Mouse (Mus musculus) embryonic facial prominence, embryonic 10.5 days (tissue): Measurements from ENCODE around the gene Habp4. TPM values are rescaled to one million over a fixed set of nuclear protein-coding genes. Genes with fewer than 3 reads are reported as not detected.

Experiments used
- DNase-seq: peaks from one replicate; pipeline ENCODE4 v3.0.0-alpha.2; 2017; ENCODE audit warnings: low spot score
- H3K27ac ChIP-seq: fragments of 300-500 bp; sonication (generic); replicated peaks from 2 replicates; pipeline ENCODE4 v1.5.1; 2016; ENCODE audit warnings: mild to moderate bottlenecking
- H3K27me3 ChIP-seq: fragments of 300-500 bp; sonication (generic); replicated peaks from 2 replicates; pipeline ENCODE4 v1.6.1; 2016; ENCODE audit warnings: low read depth, mild to moderate bottlenecking; ENCODE audit not compliant: poor library complexity, severe bottlenecking
- H3K36me3 ChIP-seq: fragments of 300-500 bp; sonication (generic); replicated peaks from 2 replicates; pipeline ENCODE4 v1.6.1; 2016; ENCODE audit warnings: mild to moderate bottlenecking, moderate library complexity
- H3K4me1 ChIP-seq: fragments of 300-500 bp; sonication (generic); 2 replicates; pipeline ENCODE4 v1.6.1; 2016
- H3K4me3 ChIP-seq: fragments of 300-500 bp; sonication (generic); 2 replicates; pipeline ENCODE4 v1.5.1; 2016; ENCODE audit warnings: mild to moderate bottlenecking, moderate library complexity
- H3K9me3 ChIP-seq: fragments of 300-500 bp; sonication (generic); 2 replicates; pipeline ENCODE4 v1.6.1; 2016; ENCODE audit warnings: mild to moderate bottlenecking
- WGBS: fragments of 180-500 bp; shearing (Covaris S2); methylation state at CpG from one replicate; pipeline ENCODE4 v1.1.7; 2016; 5-methylcytosine and 5-hydroxymethylcytosine counted together
- polyA plus RNA-seq: library from polyadenylated mRNA; unstranded; fragments of >200 nt; fragmentation: Nextera tagmentation; extraction: Ambion mirVana; gene quantifications from 2 replicates; pipeline ENCODE4 v1.2.1, GENCODE M21; 2016

The Habp4 gene
- polyA plus RNA-seq, 1 experiment from 2014 or later: 17.4 TPM

GRCm38 (mm10) chr13:64180300-64180699 is 18.7 kb downstream of the Habp4 start:
- H3K4me3 ChIP-seq: no peak overlapping the region
- DNase-seq: no peak
- peaks cover 8% of the 10 kb centered on the region for H3K4me1 ChIP-seq
- WGBS: 86% methylated on average over 4 of the region's 4 CpGs
- H3K27ac ChIP-seq: no peak overlapping the region
- H3K27me3 ChIP-seq: no peaks in the 10 kb centered on the region
- H3K36me3 ChIP-seq: peaks cover 50% of the 10 kb centered on the region
- no peaks in the 10 kb centered on the region for H3K9me3 ChIP-seq

GRCm38 (mm10) chr13:64180888-64181287 is 19.3 kb downstream of the Habp4 start:
- H3K36me3 ChIP-seq: peaks cover 56% of the 10 kb centered on the region
- DNase-seq: peak; percentile 44
- 90% methylated on average over 3 of the region's 3 CpGs for WGBS

DNA sequence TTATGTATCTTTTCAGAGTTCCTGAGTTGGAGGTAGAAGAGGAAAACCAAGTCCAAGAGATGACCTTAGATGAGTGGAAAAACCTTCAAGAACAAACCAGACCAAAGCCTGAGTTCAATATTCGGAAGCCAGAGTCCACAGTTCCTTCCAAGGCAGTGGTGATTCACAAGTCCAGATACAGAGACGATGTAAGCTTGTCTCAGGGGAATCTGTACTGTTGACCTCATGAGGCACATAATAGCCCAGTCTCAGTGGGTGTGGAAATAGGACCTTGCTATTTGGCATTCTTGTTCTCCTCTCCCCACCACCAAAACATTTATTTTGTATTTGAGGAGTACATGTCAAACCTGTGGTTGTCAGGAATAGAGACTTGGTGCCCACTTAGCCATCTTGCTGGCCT is 20.5 kb downstream of the Habp4 start:
- H3K27ac ChIP-seq: no peak overlapping the region
- peaks cover 62% of the 10 kb centered on the region for H3K36me3 ChIP-seq
- 86% methylated on average over 2 of the region's 2 CpGs for WGBS
- H3K4me1 ChIP-seq: peaks cover 8% of the 10 kb centered on the region
- no peaks in the 10 kb centered on the region for H3K9me3 ChIP-seq
- no peak for DNase-seq
- H3K4me3 ChIP-seq: no peak overlapping the region
- no peaks in the 10 kb centered on the region for H3K27me3 ChIP-seq

More at GRCm38 (mm10) chr13:64180888-64181287, 19.3 kb downstream of the Habp4 start:
- H3K4me1 ChIP-seq: peaks cover 8% of the 10 kb centered on the region
- H3K9me3 ChIP-seq: no peaks in the 10 kb centered on the region
- no peak overlapping the region for H3K27ac ChIP-seq
- no peak overlapping the region for H3K4me3 ChIP-seq
- H3K27me3 ChIP-seq: no peaks in the 10 kb centered on the region

DNA sequence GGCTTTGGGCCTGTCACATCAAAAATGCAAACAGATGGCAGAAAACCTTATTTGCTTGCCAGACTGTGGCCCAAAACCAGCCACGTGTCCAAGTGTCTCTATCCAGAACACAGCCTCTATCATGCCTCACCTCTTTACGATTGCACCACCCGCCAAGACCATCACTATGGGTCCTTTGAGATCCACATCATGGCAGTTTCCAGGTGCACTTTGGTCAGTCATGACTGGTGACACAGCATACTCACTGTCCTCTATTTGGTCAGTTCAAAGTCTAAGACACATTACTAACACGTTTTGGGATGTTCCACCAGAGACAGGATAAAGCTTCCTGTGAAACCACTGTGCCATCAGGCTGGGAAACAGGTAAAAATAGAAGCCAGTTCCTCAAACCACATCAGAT is 22.0 kb downstream of the Habp4 start:
- Histone ChIP-seq H3K27ac (no peak overlapping the region), H3K27me3 (no peaks in the 10 kb centered on the region), H3K4me1 (peaks cover 4% of the 10 kb centered on the region), H3K4me3 (no peak overlapping the region), H3K36me3 (peaks cover 54% of the 10 kb centered on the region), H3K9me3 (no peaks in the 10 kb centered on the region)
- 82% methylated on average over 4 of the region's 4 CpGs for WGBS
- no peak for DNase-seq

DNA sequence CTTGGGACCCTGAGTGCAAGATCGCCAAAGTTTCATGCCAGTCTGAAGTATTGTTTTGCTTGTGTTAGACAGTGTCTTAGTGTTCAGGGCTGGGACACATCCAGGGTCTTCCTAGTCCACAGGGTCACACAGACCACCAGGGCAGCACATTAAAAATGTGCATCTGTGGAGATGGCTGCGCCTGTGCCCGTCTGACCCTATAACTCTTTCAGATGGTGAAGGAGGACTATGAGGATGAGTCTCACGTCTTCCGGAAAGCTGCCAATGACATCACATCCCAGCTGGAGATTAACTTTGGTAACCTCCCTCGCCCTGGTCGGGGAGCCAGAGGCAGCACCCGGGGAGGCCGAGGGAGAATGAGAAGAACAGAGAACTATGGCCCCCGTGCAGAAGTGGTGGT is 22.7 kb downstream of the Habp4 start:
- no peak overlapping the region for H3K4me3 ChIP-seq
- WGBS: 87% methylated on average over 10 of the region's 10 CpGs
- no peaks in the 10 kb centered on the region for H3K4me1 ChIP-seq
- DNase-seq: no peak
- H3K27me3 ChIP-seq: no peaks in the 10 kb centered on the region
- no peaks in the 10 kb centered on the region for H3K9me3 ChIP-seq
- H3K36me3 ChIP-seq: peaks cover 59% of the 10 kb centered on the region
- no peak overlapping the region for H3K27ac ChIP-seq

DNA sequence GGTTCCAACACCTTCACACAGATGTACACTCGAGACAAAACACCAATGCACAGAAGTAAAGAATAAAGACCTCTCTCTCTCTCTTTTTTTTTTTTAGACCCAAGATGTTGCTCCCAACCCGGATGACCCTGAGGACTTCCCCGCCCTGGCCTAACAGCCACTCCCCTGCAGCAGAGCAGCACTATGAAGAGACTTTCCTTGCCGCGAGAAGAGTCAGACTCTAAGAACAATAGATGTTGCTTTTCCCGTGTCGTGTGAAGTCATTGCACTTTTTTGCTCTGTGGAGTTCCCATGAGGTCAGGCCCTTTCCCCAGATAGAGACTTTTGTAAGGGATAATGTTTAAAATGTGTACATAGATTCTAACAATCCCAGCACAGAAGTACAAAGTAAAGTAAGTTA is 23.6 kb downstream of the Habp4 start:
- H3K4me3 ChIP-seq: no peak overlapping the region
- peaks cover 60% of the 10 kb centered on the region for H3K36me3 ChIP-seq
- WGBS: 82% methylated on average over 7 of the region's 7 CpGs
- H3K27ac ChIP-seq: no peak overlapping the region
- H3K27me3 ChIP-seq: no peaks in the 10 kb centered on the region
- H3K9me3 ChIP-seq: no peaks in the 10 kb centered on the region
- 0 out of 2 replicates have a peak, but pooled peaks cover 4% of the 10 kb centered on the region for H3K4me1 ChIP-seq
- no peak for DNase-seq

DNA sequence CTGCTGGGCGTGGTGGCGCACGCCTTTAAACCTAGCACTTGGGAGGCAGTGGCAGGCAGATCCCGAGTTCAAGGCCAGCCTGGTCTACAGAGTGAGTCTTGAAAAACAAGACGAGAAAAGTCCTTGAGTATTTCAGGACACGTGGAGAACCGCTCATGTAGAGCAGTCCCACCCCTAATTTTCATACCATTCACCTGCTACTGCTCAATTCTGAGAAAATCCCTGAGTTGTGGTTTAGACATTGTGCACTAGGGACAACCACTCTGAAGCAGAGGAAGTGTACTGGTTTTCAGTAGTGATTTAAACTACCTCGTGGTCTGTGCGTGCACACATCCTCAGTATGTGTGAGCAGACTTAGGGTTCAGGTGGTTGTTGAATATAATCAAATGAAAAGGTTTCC is 24.0 kb downstream of the Habp4 start:
- Histone ChIP-seq H3K9me3 (no peaks in the 10 kb centered on the region), H3K27ac (no peak overlapping the region), H3K4me1 (0 out of 2 replicates have a peak, but pooled peaks cover 4% of the 10 kb centered on the region), H3K36me3 (peaks cover 56% of the 10 kb centered on the region), H3K4me3 (no peak overlapping the region), H3K27me3 (no peaks in the 10 kb centered on the region)
- 93% methylated on average over 9 of the region's 9 CpGs for WGBS
- no peak for DNase-seq

GRCm38 (mm10) chr13:64186516-64186915 is 24.9 kb downstream of the Habp4 start:
- Histone ChIP-seq H3K27me3 (no peaks in the 10 kb centered on the region), H3K4me1 (0 out of 2 replicates have a peak, but pooled peaks cover 4% of the 10 kb centered on the region), H3K36me3 (peaks cover 55% of the 10 kb centered on the region), H3K4me3 (no peak overlapping the region), H3K27ac (no peak overlapping the region), H3K9me3 (no peaks in the 10 kb centered on the region)
- no peak for DNase-seq
- WGBS: 95% methylated on average over 4 of the region's 4 CpGs

GRCm38 (mm10) chr13:64187065-64187464 is 25.4 kb downstream of the Habp4 start:
- H3K4me1 ChIP-seq: 0 out of 2 replicates have a peak, but pooled peaks cover 4% of the 10 kb centered on the region
- no peaks in the 10 kb centered on the region for H3K9me3 ChIP-seq
- H3K27ac ChIP-seq: no peak overlapping the region
- DNase-seq: no peak
- H3K4me3 ChIP-seq: no peak overlapping the region
- H3K27me3 ChIP-seq: no peaks in the 10 kb centered on the region
- peaks cover 59% of the 10 kb centered on the region for H3K36me3 ChIP-seq

GRCm38 (mm10) chr13:64197899-64198298 is 36.3 kb downstream of the Habp4 start:
- peaks cover 50% of the 10 kb centered on the region for H3K36me3 ChIP-seq
- 94% methylated on average over 6 of the region's 6 CpGs for WGBS
- no peaks in the 10 kb centered on the region for H3K4me1 ChIP-seq
- no peak overlapping the region for H3K4me3 ChIP-seq
- H3K9me3 ChIP-seq: no peaks in the 10 kb centered on the region
- DNase-seq: no peak
- no peaks in the 10 kb centered on the region for H3K27me3 ChIP-seq
- no peak overlapping the region for H3K27ac ChIP-seq

DNA sequence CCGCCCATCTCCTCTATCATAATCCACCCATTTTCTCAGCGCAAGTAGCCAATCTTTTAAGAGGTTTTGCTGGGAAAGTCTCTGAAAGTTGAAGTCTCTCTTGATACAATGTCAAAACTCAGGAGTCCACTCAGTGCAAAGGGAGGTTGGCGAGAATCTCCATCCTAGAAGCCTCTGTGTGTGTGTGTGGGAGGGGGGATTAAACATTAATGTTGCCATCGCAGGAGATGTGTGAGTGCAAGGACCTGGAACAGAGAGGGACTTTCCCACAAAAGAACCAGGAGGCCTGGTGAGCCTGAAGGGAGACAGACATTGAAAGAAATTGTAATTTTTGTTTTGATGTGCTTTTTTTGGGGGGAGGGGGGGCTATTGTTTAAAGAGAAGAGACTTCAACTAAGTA is 36.7 kb downstream of the Habp4 start:
- no peak overlapping the region for H3K27ac ChIP-seq
- no peak overlapping the region for H3K4me3 ChIP-seq
- no peaks in the 10 kb centered on the region for H3K9me3 ChIP-seq
- no peaks in the 10 kb centered on the region for H3K4me1 ChIP-seq
- no peaks in the 10 kb centered on the region for H3K27me3 ChIP-seq
- WGBS: 90% methylated on average over 4 of the region's 4 CpGs
- peaks cover 48% of the 10 kb centered on the region for H3K36me3 ChIP-seq
- no peak for DNase-seq

DNA sequence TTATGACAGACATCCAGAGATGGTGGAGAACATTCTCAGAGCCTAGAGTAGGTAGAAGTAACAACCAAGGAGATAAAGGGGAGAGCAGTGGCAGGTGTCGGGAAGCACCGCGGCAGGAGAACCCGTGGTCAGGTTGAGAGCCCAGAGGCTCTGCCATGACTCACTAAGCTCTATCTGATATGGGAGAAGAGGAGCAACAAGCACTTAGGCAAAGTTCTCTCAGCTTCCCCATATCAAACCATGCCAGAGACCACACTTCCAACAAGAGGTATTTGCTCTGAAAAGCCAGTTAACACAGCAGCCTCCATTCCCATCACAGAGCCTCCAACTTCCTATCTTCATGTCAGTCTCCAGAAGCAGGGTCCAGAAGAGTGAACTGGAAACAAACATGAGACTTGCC is 39.3 kb downstream of the Habp4 start:
- peaks cover 42% of the 10 kb centered on the region for H3K36me3 ChIP-seq
- no peak overlapping the region for H3K4me3 ChIP-seq
- DNase-seq: no peak
- 0 out of 2 replicates have a peak, but pooled peaks cover 2% of the 10 kb centered on the region for H3K4me1 ChIP-seq
- WGBS: 91% methylated on average over 4 of the region's 4 CpGs
- no peaks in the 10 kb centered on the region for H3K27me3 ChIP-seq
- no peaks in the 10 kb centered on the region for H3K9me3 ChIP-seq
- H3K27ac ChIP-seq: no peak overlapping the region

DNA sequence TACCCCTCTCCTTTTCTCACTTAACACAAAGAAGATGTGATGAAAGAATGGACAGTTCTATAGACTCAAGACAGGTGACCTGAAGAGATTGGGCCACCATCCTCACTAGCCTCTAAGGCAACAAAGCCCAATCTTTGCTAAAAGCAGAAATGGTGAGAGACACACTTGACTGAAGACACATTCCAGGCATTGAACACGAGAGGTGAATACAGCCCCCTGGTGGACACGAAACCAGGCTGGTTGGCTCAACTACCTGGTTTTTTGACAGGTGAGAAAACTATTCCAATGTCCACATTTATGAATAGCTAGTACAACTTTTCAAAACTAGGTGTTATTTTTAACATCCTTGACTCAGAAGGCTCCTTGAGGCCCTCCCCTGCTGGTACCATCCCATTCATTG is 43.1 kb downstream of the Habp4 start:
- Histone ChIP-seq H3K36me3 (peaks cover 36% of the 10 kb centered on the region), H3K4me1 (0 out of 2 replicates have a peak, but pooled peaks cover 2% of the 10 kb centered on the region), H3K4me3 (no peak overlapping the region), H3K27me3 (no peaks in the 10 kb centered on the region), H3K27ac (no peak overlapping the region), H3K9me3 (no peaks in the 10 kb centered on the region)
- 81% methylated on average over 2 of the region's 2 CpGs for WGBS
- DNase-seq: no peak

DNA sequence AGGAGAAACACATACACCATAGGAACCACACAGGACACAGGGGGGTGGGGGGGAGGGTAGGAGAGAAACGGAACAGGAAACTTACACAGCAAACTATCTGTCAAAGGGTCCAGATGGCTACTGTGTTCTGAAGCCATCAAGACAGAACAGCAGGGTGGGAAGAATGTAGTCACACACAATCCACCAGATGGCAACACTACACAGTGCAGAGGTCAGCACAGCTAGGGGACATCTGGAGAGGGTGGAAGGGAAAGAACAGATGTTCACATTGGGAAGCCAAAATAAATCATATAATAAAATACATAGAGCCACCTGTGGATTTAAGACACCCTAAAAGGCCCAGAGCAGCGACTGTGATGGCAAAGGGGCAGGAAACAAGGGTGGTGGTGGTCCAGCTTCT is 43.6 kb downstream of the Habp4 start:
- 0 out of 2 replicates have a peak, but pooled peaks cover 2% of the 10 kb centered on the region for H3K4me1 ChIP-seq
- no peak overlapping the region for H3K27ac ChIP-seq
- H3K4me3 ChIP-seq: no peak overlapping the region
- peaks cover 36% of the 10 kb centered on the region for H3K36me3 ChIP-seq
- 42% methylated on average over 2 of the region's 2 CpGs for WGBS
- no peaks in the 10 kb centered on the region for H3K9me3 ChIP-seq
- no peaks in the 10 kb centered on the region for H3K27me3 ChIP-seq
- DNase-seq: peak; percentile 40
